Mouse (Mus musculus): ENCODE measurements around the gene Cd7.

Gene Cd7

GRCm38 (mm10) chr11:120993080-120993479 lies 46.1 kb downstream of the Cd7 start:
- no peak for DNase-seq (ENCODE audit: low read depth in 2 of 2, low spot score in 2 of 2)

- DNase-seq (ENCODE audit: low read depth in 2 of 2, low spot score in 2 of 2) = no peak
Measured at GRCm38 (mm10) chr11:120991791-120992190, 47.4 kb downstream of the Cd7 start.

GRCm38 (mm10) chr11:120990951-120991526 lies 48.2 kb downstream of the Cd7 start, which contains the start of gene Csnk1d:
Gene Csnk1d, minus strand, starts transcription at chr11:120991330.
- peak; percentile 97 to 99 for DNase-seq (ENCODE audit: low read depth in 2 of 2, low spot score in 2 of 2)

- peak in 1 of 2 experiments; percentile 31 for DNase-seq (ENCODE audit: low read depth in 2 of 2, low spot score in 2 of 2)
Measured at GRCm38 (mm10) chr11:120990126-120990781, 49.0 kb downstream of the Cd7 start.

GRCm38 (mm10) chr11:120989523-120989922 lies 49.7 kb downstream of the Cd7 start:
- DNase-seq (ENCODE audit: low read depth in 2 of 2, low spot score in 2 of 2) = no peak

GRCm38 (mm10) chr11:120988410-120988809 lies 50.8 kb downstream of the Cd7 start:
- no peak for DNase-seq (ENCODE audit: low read depth in 2 of 2, low spot score in 2 of 2)

GRCm38 (mm10) chr11:120987608-120988007 lies 51.6 kb downstream of the Cd7 start:
- DNase-seq (ENCODE audit: low read depth in 2 of 2, low spot score in 2 of 2) = peak in 1 of 2 experiments; percentile 24
